ENCODE assay signal across 20 mouse cellular contexts in the genomic region with DNA sequence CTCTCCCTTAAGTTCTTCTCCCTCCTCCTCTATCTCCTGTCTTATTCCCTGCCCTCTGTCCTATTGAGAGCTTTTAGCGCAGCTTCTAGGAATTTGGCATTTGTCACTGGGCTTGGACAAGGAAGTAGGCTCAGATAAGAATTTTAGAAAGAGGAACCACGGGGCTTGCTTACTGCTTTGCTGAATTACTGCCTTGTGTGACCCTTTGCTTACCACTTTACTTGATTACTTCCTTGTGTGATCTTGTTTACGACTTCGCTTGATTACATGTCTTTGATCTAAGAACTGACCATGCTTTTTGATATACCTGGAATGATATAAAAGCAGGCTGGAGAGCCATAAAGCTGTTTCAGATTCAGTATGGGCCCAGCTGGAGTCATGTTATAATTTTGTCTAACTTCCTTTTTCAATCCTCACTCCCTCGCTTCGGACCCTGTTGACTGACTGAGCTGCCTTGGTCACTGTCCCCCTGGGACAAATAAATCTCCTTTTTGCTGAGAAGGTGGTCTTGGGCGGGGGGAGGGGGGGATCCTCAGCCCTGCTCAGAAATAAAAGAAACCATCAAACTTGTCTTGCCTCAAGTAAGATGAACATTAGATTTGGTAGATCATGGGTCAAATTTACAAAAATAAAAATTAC. TPM values are rescaled to one million over a fixed set of nuclear protein-coding genes. Genes with fewer than 3 reads are reported as not detected.
DNase-seq lines count a peak whose midpoint lies in the region; ATAC-seq and TF ChIP-seq lines count a peak whose summit lies in the region.
"Had no signal": no experiment of that assay in that cellular context is flagged by ENCODE, and none has a peak within 500 bp of the region (broad histone marks: within the 10 kb centered on the region; RNA-seq: fewer than 3 reads in every experiment).

No protein-coding gene starts in this region.

- no peak for TF ChIP-seq POLR2A in cerebellum, adult 2 months (IDR thresholded peaks at IDR 0.05; ENCODE audit: borderline replicate concordance, insufficient read depth, low read length)

- H3K4me3 ChIP-seq in heart, embryonic 10.5 days, result no peak overlapping the region
- no peak overlapping the region for H3K4me3 ChIP-seq in cerebellum, adult 2 months (replicated peaks; ENCODE audit: insufficient read depth, low read depth, low read length)
- H3K4me3 ChIP-seq: embryonic facial prominence, embryonic 15.5 days; forebrain, embryonic 10.5 days; heart, embryonic 13.5 days; hindbrain, embryonic 15.5 days; intestine, embryonic 15.5 days; liver, embryonic 13.5 days had no signal

- peak; percentile 8 to 20 for DNase-seq in heart, postnatal 10 days
- DNase-seq in heart, embryonic 10.5 days (ENCODE audit: low spot score), result no peak
- peak; percentile 10 for DNase-seq in lung, postnatal 36 days
- no peak for DNase-seq in lung, postnatal 10 days
- DNase-seq in cerebellum, adult 2 months, result no peak
- no peak for DNase-seq in cerebellum, postnatal 36 days
- no peak for DNase-seq in thymus, postnatal 4 days
- DNase-seq: cerebellum, postnatal 10 days; forebrain, postnatal 0 days; heart, postnatal 36 days; liver, embryonic 13.5 days; lung, embryonic 14.5 days; thymus, postnatal 14 days had no signal

- 56% methylated on average over 7 of the region's 7 CpGs for WGBS in heart, embryonic 10.5 days
- 79% methylated on average over 7 of the region's 7 CpGs for WGBS in cerebellum, adult 2 months

- H3K4me1 ChIP-seq in heart, embryonic 10.5 days, result no peaks in the 10 kb centered on the region
- H3K4me1 ChIP-seq in cerebellum, adult 2 months (ENCODE audit: control insufficient read depth, insufficient read depth, low read length), result no peaks in the 10 kb centered on the region
- H3K4me1 ChIP-seq: embryonic facial prominence, embryonic 15.5 days; forebrain, embryonic 10.5 days; heart, embryonic 13.5 days; hindbrain, embryonic 15.5 days; intestine, embryonic 15.5 days had no signal

- no peak for TF ChIP-seq CTCF in cerebellum, adult 2 months (IDR thresholded peaks at IDR 0.05; ENCODE audit: borderline replicate concordance, insufficient read depth, low read depth, low read length)

- H3K36me3 ChIP-seq in heart, embryonic 10.5 days, result no peaks in the 10 kb centered on the region
- H3K36me3 ChIP-seq: embryonic facial prominence, embryonic 15.5 days; forebrain, embryonic 10.5 days; heart, embryonic 13.5 days; hindbrain, embryonic 15.5 days; intestine, embryonic 15.5 days; liver, embryonic 13.5 days had no signal

- H3K9me3 ChIP-seq in heart, embryonic 10.5 days, result no peaks in the 10 kb centered on the region
- H3K9me3 ChIP-seq: embryonic facial prominence, embryonic 15.5 days; forebrain, embryonic 10.5 days; heart, embryonic 13.5 days; hindbrain, embryonic 15.5 days; intestine, embryonic 15.5 days; liver, embryonic 13.5 days had no signal

- peak; percentile 80 for ATAC-seq in megakaryocyte, adult 5-6 weeks (ENCODE audit: poor library complexity, severe bottlenecking)
- ATAC-seq: CD4-positive, CD25-positive, alpha-beta regulatory T cell, adult 4 months; forebrain, postnatal 0 days; intestine, embryonic 15.5 days had no signal

- H3K27me3 ChIP-seq in heart, embryonic 10.5 days (ENCODE audit: insufficient read depth, poor library complexity, severe bottlenecking), result no peaks in the 10 kb centered on the region
- no peaks in the 10 kb centered on the region for H3K27me3 ChIP-seq in cerebellum, adult 2 months (ENCODE audit: control insufficient read depth, insufficient read depth, low read length)
- H3K27me3 ChIP-seq: embryonic facial prominence, embryonic 15.5 days; heart, embryonic 13.5 days; hindbrain, embryonic 15.5 days; intestine, embryonic 15.5 days; liver, embryonic 13.5 days had no signal

- H3K27ac ChIP-seq in heart, embryonic 10.5 days, result no peak overlapping the region
- no peak overlapping the region for H3K27ac ChIP-seq in cerebellum, adult 2 months (ENCODE audit: insufficient read depth, low read length)
- H3K27ac ChIP-seq: embryonic facial prominence, embryonic 15.5 days; forebrain, embryonic 10.5 days; heart, embryonic 13.5 days; hindbrain, embryonic 15.5 days; intestine, embryonic 15.5 days; liver, embryonic 13.5 days had no signal

- intact Hi-C loops in heart, postnatal 10 days (cut with DNase I), result no loop called here

RNA-seq across cellular contexts. Expression of a gene that starts 11.5 kb away (rescaled TPM):
- 10 to 100 TPM in 1 of 2 experiments, 1 to 10 TPM in 1; 6.7 to 10.6 TPM for total RNA-seq in heart, postnatal 10 days (2021)
- 72.0 and 119 TPM in 2 replicates for polyA plus RNA-seq in heart, embryonic 10.5 days (2016; fragmentation: Nextera tagmentation; extraction: Ambion mirVana)
- 52.0 and 52.5 TPM in 2 replicates for total RNA-seq in megakaryocyte, adult 5-6 weeks (2015)
- 75.3 and 75.8 TPM in 2 replicates for total RNA-seq in megakaryocyte, adult 5-6 weeks (2017)
- polyA plus RNA-seq in cerebellum, adult 2 months (2012; rRNA removed), result 2.0 TPM in 2 replicates

Comparison
In these comparisons a context has a peak if more than half of its experiments do, and no peak if none do; other contexts are left out.
1. DNase-seq: peak in heart, postnatal 10 days (2 of 2) and lung, postnatal 36 days (single experiment); none in heart, embryonic 10.5 days (single experiment), lung, postnatal 10 days (single experiment), cerebellum, adult 2 months (0 of 2), cerebellum, postnatal 36 days (0 of 2) and thymus, postnatal 4 days (single experiment).
2. RNA of a gene that starts 11.5 kb away (total RNA-seq): 52.0 to 75.8 TPM in megakaryocyte, adult 5-6 weeks; 6.7 to 10.6 TPM in heart, postnatal 10 days; every median in the first group is over 4 times any median in the second.